Mouse (Mus musculus) ES-E14 (cell line): Measurements from ENCODE around the gene Sh3pxd2a.

Experiments
- HCFC1 ChIP-seq: IDR thresholded peaks from 2 replicates; pipeline ENCODE4 v1.6.1; 2012; ENCODE audit warnings: low read length, inconsistent platforms, borderline replicate concordance; ENCODE audit not compliant: insufficient read depth
- MAFK ChIP-seq: IDR thresholded peaks from 2 replicates; pipeline ENCODE4 v1.6.1; 2014; ENCODE audit warnings: mild to moderate bottlenecking, low read depth, low read length, inconsistent platforms; ENCODE audit not compliant: insufficient read depth
- ZC3H11A ChIP-seq: IDR thresholded peaks from 2 replicates; pipeline ENCODE4 v1.6.1; 2012; ENCODE audit warnings: low read depth, mild to moderate bottlenecking, inconsistent platforms, low read length, borderline replicate concordance
- ZNF384 ChIP-seq: IDR thresholded peaks from 2 replicates; pipeline ENCODE4 v1.6.1; 2012; ENCODE audit warnings: low read depth, low read length, inconsistent platforms

DNA sequence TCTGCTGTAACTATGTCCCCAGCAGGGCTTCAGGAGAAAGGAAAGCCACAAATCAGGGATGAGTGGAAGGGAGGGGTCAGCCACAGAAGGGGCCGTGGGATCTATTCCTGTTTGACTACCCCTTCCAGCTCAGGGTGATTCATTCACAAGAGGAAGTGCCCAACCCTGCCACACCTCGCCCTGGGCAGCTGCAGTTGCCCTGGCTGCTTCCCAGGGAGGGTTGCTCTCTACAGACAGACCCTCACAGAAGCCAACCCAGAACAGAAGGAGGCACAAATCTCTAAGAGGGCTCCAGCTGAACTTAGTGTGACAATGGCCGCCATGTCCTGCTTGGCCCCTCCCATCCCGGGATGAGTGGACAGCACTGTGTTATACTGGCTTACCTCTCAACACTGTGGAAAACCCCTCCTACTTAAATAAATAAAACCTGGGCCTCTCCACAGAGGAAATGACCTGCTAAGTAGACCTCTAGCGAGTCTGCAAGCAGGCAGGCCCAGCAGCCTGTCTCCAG, 44.6 kb upstream of the Sh3pxd2a start:
- TF ChIP-seq MAFK: no peak
- no peak for TF ChIP-seq HCFC1
- TF ChIP-seq ZC3H11A: no peak
- TF ChIP-seq ZNF384: no peak
